Mouse (Mus musculus): ENCODE measurements at regions not wholly inside any gene's neighbourhood (a gene's known extent, or its start where the extent isn't known, plus 50 kb on each side); places are given as distances from the start of the nearest gene placed in this dataset.
A peak's percentile ranks its signal among the peaks of the same experiment; 100 is the strongest.

- DNase-seq (ENCODE audit: low read depth, low spot score), result no peak
Measured at GRCm38 (mm10) chr9:93420283-93420682, 878.3 kb downstream of the Plod2 start.

- DNase-seq (ENCODE audit: low read depth, low spot score), result no peak
Measured at GRCm38 (mm10) chr9:93432335-93432734, 890.3 kb downstream of the Plod2 start.

- peak; percentile 1 for DNase-seq (ENCODE audit: low read depth, low spot score)
Measured at GRCm38 (mm10) chr9:93458676-93459075, 916.7 kb downstream of the Plod2 start.
